Mouse (Mus musculus): ENCODE measurements around the gene Harbi1. TPM values are rescaled to one million over a fixed set of nuclear protein-coding genes. Genes with fewer than 3 reads are reported as not detected.

Gene Harbi1
- total and polyA plus RNA-seq, 2 experiments = 5.0 to 22.8 TPM

GRCm38 (mm10) chr2:91749811-91750261 is 39.2 kb downstream of the Harbi1 start:
- H3K79me2 ChIP-seq (ENCODE audit: control insufficient read depth, insufficient read depth, low read length) = peaks cover 18% of the 10 kb centered on the region; the same call in 1 of the 2 replicates
- H3K27me3 ChIP-seq (ENCODE audit: control insufficient read depth, insufficient read depth, low read length) = no peaks in the 10 kb centered on the region
- no peak overlapping the region for H3K9ac ChIP-seq (ENCODE audit: low read depth, low read length)
- no peaks in the 10 kb centered on the region; the same call in 1 of the 2 replicates for H3K36me3 ChIP-seq (ENCODE audit: control insufficient read depth, insufficient read depth, low read length)
- peaks cover 9% of the 10 kb centered on the region for H3K4me1 ChIP-seq (ENCODE audit: control insufficient read depth, insufficient read depth, low read length)
- 5% methylated on average over 2 of the region's 2 CpGs for WGBS
- DNase-seq (ENCODE audit: extremely low read depth, low read depth, low spot score) = peak; percentile 55
- TF ChIP-seq POLR2A (IDR thresholded peaks at IDR 0.05; ENCODE audit: extremely low read depth, insufficient read depth, low read length) (no peak), CTCF (IDR thresholded peaks at IDR 0.05; ENCODE audit: low read depth, low read length) (no peak)
- H3K27ac ChIP-seq (replicated peaks; ENCODE audit: insufficient read depth, low read depth, low read length) = peak overlapping the region; percentile 40; the same call in 1 of the 2 replicates
- H3K4me3 ChIP-seq (ENCODE audit: insufficient read depth, low read depth, low read length) = no peak overlapping the region

Other genes starting within 250 kb of the Harbi1 start
- gene Ckap5, start 184.1 kb upstream of the Harbi1 start, total RNA-seq (2014; rRNA removed) = 12.9 and 14.9 TPM in 2 replicates
- gene Ckap5, start 184.1 kb upstream of the Harbi1 start, polyA plus RNA-seq (2012; rRNA removed) = 1.9 TPM in 2 replicates
- 1,668 and 1,838 TPM in 2 replicates for gene F2, start 74.4 kb upstream of the Harbi1 start, total RNA-seq (2014; rRNA removed)
- gene F2, start 74.4 kb upstream of the Harbi1 start, polyA plus RNA-seq (2012; rRNA removed) = 2,018 and 2,057 TPM in 2 replicates
- 2.2 and 2.8 TPM in 2 replicates for gene Zfp408, start 61.1 kb upstream of the Harbi1 start, total RNA-seq (2014; rRNA removed)
- 3.8 and 6.6 TPM in 2 replicates for gene Zfp408, start 61.1 kb upstream of the Harbi1 start, polyA plus RNA-seq (2012; rRNA removed)
- 6.5 and 8.8 TPM in 2 replicates for gene Arhgap1, start 61.0 kb upstream of the Harbi1 start, total RNA-seq (2014; rRNA removed)
- gene Arhgap1, start 61.0 kb upstream of the Harbi1 start, polyA plus RNA-seq (2012; rRNA removed) = 12.9 and 18.7 TPM in 2 replicates
- gene Atg13, start 276 bp upstream of the Harbi1 start, total RNA-seq (2014; rRNA removed) = 10.3 and 14.8 TPM in 2 replicates
- gene Atg13, start 276 bp upstream of the Harbi1 start, polyA plus RNA-seq (2012; rRNA removed) = 27.5 and 33.6 TPM in 2 replicates
- 11.3 and 12.4 TPM in 2 replicates for gene Ambra1, start 19.3 kb downstream of the Harbi1 start, total RNA-seq (2014; rRNA removed)
- gene Ambra1, start 19.3 kb downstream of the Harbi1 start, polyA plus RNA-seq (2012; rRNA removed) = 10.4 and 11.0 TPM in 2 replicates
- gene Chrm4, start 216.4 kb downstream of the Harbi1 start, total RNA-seq (2014; rRNA removed) = 0.13 TPM in 1 of 2 replicates, not detected in the other
- not detected in 2 replicates for gene Chrm4, start 216.4 kb downstream of the Harbi1 start, polyA plus RNA-seq (2012; rRNA removed)
- not detected in 2 replicates for gene Mdk, start 221.4 kb downstream of the Harbi1 start, total RNA-seq (2014; rRNA removed)
- 0.50 and 0.56 TPM in 2 replicates for gene Mdk, start 221.4 kb downstream of the Harbi1 start, polyA plus RNA-seq (2012; rRNA removed)
- gene Gm9821, start 234.9 kb downstream of the Harbi1 start, total RNA-seq (2014; rRNA removed) = not detected in 2 replicates
- not detected in 2 replicates for gene Gm9821, start 234.9 kb downstream of the Harbi1 start, polyA plus RNA-seq (2012; rRNA removed)

Data from liver, adult 2 months (tissue).